In the genomic region with DNA sequence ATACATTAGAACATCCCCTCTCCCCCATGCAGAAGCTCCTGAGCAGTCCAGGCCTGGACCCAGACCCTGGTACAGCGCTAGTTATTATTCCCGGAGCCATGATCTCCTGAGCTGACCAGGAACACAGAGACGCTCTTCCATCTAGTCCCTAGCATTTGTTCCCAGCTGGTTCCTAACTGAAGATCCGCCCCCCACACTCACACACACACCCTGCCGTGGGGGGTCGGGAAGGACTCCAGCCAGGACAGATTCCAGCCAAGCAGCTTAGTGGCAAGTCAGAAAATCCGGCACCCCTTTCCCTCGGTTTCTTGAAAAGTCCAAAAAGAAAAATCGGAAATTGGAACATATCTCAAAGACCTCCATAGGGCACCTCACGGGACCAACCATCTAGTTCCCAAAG, we compare ENCODE assay signal across 16 mouse cellular contexts. TPM values are rescaled to one million over a fixed set of nuclear protein-coding genes. Genes with fewer than 3 reads are reported as not detected.
A peak's percentile ranks its signal among the peaks of the same experiment; 100 is the strongest.
DNase-seq lines count a peak whose midpoint lies in the region; ATAC-seq lines count a peak whose summit lies in the region.
"Had no signal": no experiment of that assay in that cellular context is flagged by ENCODE, and none has a peak within 500 bp of the region (broad histone marks: within the 10 kb centered on the region; RNA-seq: fewer than 3 reads in every experiment).

No protein-coding gene starts in this region.

- DNase-seq in forebrain, embryonic 10.5 days (ENCODE audit: extremely low spot score, low spot score): no peak
- DNase-seq in forebrain, embryonic 11.5 days (ENCODE audit: low spot score): no peak
- DNase-seq in kidney, postnatal 14 days: peak; percentile 56
- DNase-seq in lung, postnatal 14 days: peak; percentile 27
- DNase-seq in spleen, postnatal 14 days (ENCODE audit: low spot score in 2 of 2): no peak
- no peak for DNase-seq in gastrocnemius, postnatal 4 days (ENCODE audit: low spot score in 2 of 2)
- DNase-seq: adrenal gland, adult 8-10 months; layer of hippocampus, postnatal 36 days; liver; thymus, adult 2 months had no signal

- no peak for ATAC-seq in forebrain, embryonic 11.5 days (replicated peaks; ENCODE audit: low FRiP score)
- ATAC-seq in kidney, embryonic 16.5 days (ENCODE audit: low FRiP score, low TSS enrichment): no peak
- no peak for ATAC-seq in embryonic facial prominence, embryonic 13.5 days (ENCODE audit: insufficient number of reproducible peaks, insufficient read depth, low FRiP score, low TSS enrichment, low read depth)

- no peak overlapping the region for H3K4me3 ChIP-seq in forebrain, embryonic 10.5 days
- H3K4me3 ChIP-seq in forebrain, embryonic 11.5 days (ENCODE audit: low read depth, low read length): no peak overlapping the region
- no peak overlapping the region for H3K4me3 ChIP-seq in kidney, embryonic 16.5 days (ENCODE audit: low read length)
- no peak overlapping the region for H3K4me3 ChIP-seq in embryonic facial prominence, embryonic 13.5 days
- H3K4me3 ChIP-seq: erythroblast, embryonic 14.5 days; hindbrain, embryonic 15.5 days; neural tube, embryonic 12.5 days had no signal

- WGBS in forebrain, embryonic 10.5 days: 60% methylated on average over 10 of the region's 10 CpGs
- 69% methylated on average over 10 of the region's 10 CpGs for WGBS in forebrain, embryonic 11.5 days
- WGBS in kidney, embryonic 16.5 days: 57% methylated on average over 10 of the region's 10 CpGs
- 56% methylated on average over 10 of the region's 10 CpGs for WGBS in embryonic facial prominence, embryonic 13.5 days

- no peak overlapping the region for H3K4me2 ChIP-seq in forebrain, embryonic 11.5 days (ENCODE audit: low read depth, low read length, severe bottlenecking)
- H3K4me2 ChIP-seq in kidney, embryonic 16.5 days (replicated peaks; ENCODE audit: low read depth, low read length): no peak overlapping the region
- no peak overlapping the region for H3K4me2 ChIP-seq in embryonic facial prominence, embryonic 13.5 days
- H3K4me2 ChIP-seq: hindbrain, embryonic 15.5 days; neural tube, embryonic 12.5 days had no signal

- H3K36me3 ChIP-seq in forebrain, embryonic 10.5 days (replicated peaks): peaks cover 21% of the 10 kb centered on the region
- no peaks in the 10 kb centered on the region for H3K36me3 ChIP-seq in forebrain, embryonic 11.5 days (ENCODE audit: control insufficient read depth, insufficient read depth, low read length)
- no peaks in the 10 kb centered on the region; the same call in 1 of the 2 replicates for H3K36me3 ChIP-seq in kidney, embryonic 16.5 days (ENCODE audit: insufficient read depth, low read length)
- peaks cover 14% of the 10 kb centered on the region for H3K36me3 ChIP-seq in embryonic facial prominence, embryonic 13.5 days
- H3K36me3 ChIP-seq: hindbrain, embryonic 15.5 days; neural tube, embryonic 12.5 days had no signal

- peaks cover 63% of the 10 kb centered on the region for H3K4me1 ChIP-seq in forebrain, embryonic 10.5 days
- peaks cover 29% of the 10 kb centered on the region for H3K4me1 ChIP-seq in forebrain, embryonic 11.5 days (replicated peaks; ENCODE audit: control insufficient read depth, insufficient read depth, low read length)
- peaks cover 49% of the 10 kb centered on the region for H3K4me1 ChIP-seq in kidney, embryonic 16.5 days (ENCODE audit: insufficient read depth, low read length)
- H3K4me1 ChIP-seq in embryonic facial prominence, embryonic 13.5 days: peaks cover 63% of the 10 kb centered on the region

- H3K27ac ChIP-seq in forebrain, embryonic 10.5 days: peak overlapping the region; percentile 67; the same call in 1 of the 2 replicates
- no peak overlapping the region for H3K27ac ChIP-seq in forebrain, embryonic 11.5 days (ENCODE audit: low read depth, low read length)
- no peak overlapping the region for H3K27ac ChIP-seq in kidney, embryonic 16.5 days (ENCODE audit: low read length)
- peak overlapping the region; percentile 75; the same call in 1 of the 2 replicates for H3K27ac ChIP-seq in embryonic facial prominence, embryonic 13.5 days
- H3K27ac ChIP-seq: hindbrain, embryonic 15.5 days; neural tube, embryonic 12.5 days had no signal

- H3K9ac ChIP-seq in forebrain, embryonic 11.5 days (ENCODE audit: low read length): no peak overlapping the region
- no peak overlapping the region for H3K9ac ChIP-seq in kidney, embryonic 16.5 days (replicated peaks; ENCODE audit: low read length)
- H3K9ac ChIP-seq in embryonic facial prominence, embryonic 13.5 days: peak overlapping the region; percentile 12; the same call in 1 of the 2 replicates
- H3K9ac ChIP-seq: hindbrain, embryonic 15.5 days; neural tube, embryonic 12.5 days had no signal

- H3K9me3 ChIP-seq in forebrain, embryonic 10.5 days: peaks cover 18% of the 10 kb centered on the region
- H3K9me3 ChIP-seq in forebrain, embryonic 11.5 days (ENCODE audit: control insufficient read depth, low read length): peaks cover under 1% of the 10 kb centered on the region; the same call in 1 of the 2 replicates
- H3K9me3 ChIP-seq in kidney, embryonic 16.5 days (ENCODE audit: low read length): peaks cover 1% of the 10 kb centered on the region; the same call in 1 of the 2 replicates
- H3K9me3 ChIP-seq in embryonic facial prominence, embryonic 13.5 days: peaks cover 11% of the 10 kb centered on the region; the same call in 1 of the 2 replicates
- H3K9me3 ChIP-seq: hindbrain, embryonic 15.5 days; neural tube, embryonic 12.5 days had no signal

- H3K27me3 ChIP-seq in forebrain, embryonic 10.5 days (ENCODE audit: poor library complexity, severe bottlenecking): peaks cover 39% of the 10 kb centered on the region
- no peaks in the 10 kb centered on the region for H3K27me3 ChIP-seq in forebrain, embryonic 11.5 days (ENCODE audit: control insufficient read depth, insufficient read depth, low read length)
- peaks cover 4% of the 10 kb centered on the region for H3K27me3 ChIP-seq in kidney, embryonic 16.5 days (ENCODE audit: insufficient read depth, low read length)
- H3K27me3 ChIP-seq in embryonic facial prominence, embryonic 13.5 days: no peaks in the 10 kb centered on the region; the same call in none of the 2 replicates
- H3K27me3 ChIP-seq: hindbrain, embryonic 15.5 days; neural tube, embryonic 12.5 days had no signal

RNA-seq across cellular contexts. Expression of a gene that starts 48.5 kb away (rescaled TPM):
- polyA plus RNA-seq in forebrain, embryonic 10.5 days (2016; fragmentation: Nextera tagmentation; extraction: Ambion mirVana): 17.1 and 18.1 TPM in 2 replicates
- polyA plus RNA-seq in forebrain, embryonic 11.5 days (2014; fragmentation: Nextera tagmentation; extraction: Ambion mirVana): 13.1 and 16.4 TPM in 2 replicates
- polyA plus RNA-seq in kidney, embryonic 16.5 days (2015; fragmentation: Nextera tagmentation; extraction: Ambion mirVana): 9.9 and 10.4 TPM in 2 replicates
- polyA plus RNA-seq in embryonic facial prominence, embryonic 13.5 days (2015; fragmentation: Nextera tagmentation; extraction: Ambion mirVana): 25.8 and 27.4 TPM in 2 replicates
- 1 to 10 TPM; 9.3 to 9.9 TPM for total RNA-seq in gastrocnemius, postnatal 4 days (2021)
- total RNA-seq: common myeloid progenitor, adult 5-6 weeks had no signal
- polyA plus RNA-seq: erythroblast, embryonic 14.5 days had no signal

Comparison
In these comparisons a context has a peak if more than half of its experiments do, and no peak if none do; other contexts are left out.
1. H3K27ac ChIP-seq: peak in forebrain, embryonic 10.5 days (single experiment) and embryonic facial prominence, embryonic 13.5 days (single experiment); none in forebrain, embryonic 11.5 days (single experiment) and kidney, embryonic 16.5 days (single experiment).
2. DNase-seq: peak in kidney, postnatal 14 days (single experiment) and lung, postnatal 14 days (single experiment); none in forebrain, embryonic 10.5 days (single experiment), forebrain, embryonic 11.5 days (single experiment), spleen, postnatal 14 days (0 of 2) and gastrocnemius, postnatal 4 days (0 of 2).